Comparison of ENCODE assay signal across 8 mouse cellular contexts in the genomic region with DNA sequence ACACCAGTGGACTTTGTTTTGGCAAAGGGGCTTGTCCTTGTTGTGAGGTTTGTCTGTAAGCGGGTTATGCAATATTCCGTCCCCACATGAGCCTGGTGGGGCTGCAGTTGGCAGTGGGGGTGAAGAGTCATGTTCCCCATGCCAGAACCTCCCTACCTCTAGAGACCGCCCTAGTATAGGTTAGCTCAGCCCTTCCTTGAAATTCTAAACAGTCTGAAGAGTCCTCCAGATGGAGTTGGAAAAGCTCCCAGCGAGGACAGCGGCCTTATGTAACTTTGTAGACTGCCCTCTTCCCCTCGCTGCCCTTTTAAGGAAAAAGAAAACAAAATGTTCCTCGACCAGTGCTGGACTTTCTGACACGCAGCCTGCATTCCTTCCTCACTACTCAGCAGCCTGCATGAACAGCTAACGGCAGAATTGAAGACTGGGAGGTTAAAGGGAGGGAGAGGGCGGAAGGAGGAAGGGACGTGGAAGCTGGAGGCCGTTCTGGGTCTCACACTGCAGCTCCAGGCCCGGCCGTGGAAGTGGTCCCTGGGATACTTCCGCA. TPM values are rescaled to one million over a fixed set of nuclear protein-coding genes. Genes with fewer than 3 reads are reported as not detected.
DNase-seq lines count a peak whose midpoint lies in the region; TF ChIP-seq lines count a peak whose summit lies in the region.

No protein-coding gene starts in this region.

- peak; percentile 89 to 94 for DNase-seq in adrenal gland, adult (ENCODE audit: inconsistent age in 2 of 2, low spot score in 1 of 2)
- DNase-seq in adrenal gland, postnatal 4 days (ENCODE audit: low spot score in 2 of 2) = no peak
- peak; percentile 37 for DNase-seq in brain, embryonic 14.5 days (ENCODE audit: low read depth)
- peak; percentile 39 to 77 for DNase-seq in gastrocnemius, postnatal 4 days (ENCODE audit: low spot score in 2 of 2)
- DNase-seq in kidney, adult 18-20 months = peak; percentile 85
- peak; percentile 86 for DNase-seq in lung, postnatal 14 days
- peak; percentile 82 for DNase-seq in yolk sac, embryonic 10.5 days (ENCODE audit: low spot score)
- DNase-seq in layer of hippocampus, adult 8-10 months (ENCODE audit: low spot score in 2 of 2) = no peak

- no peak for TF ChIP-seq POLR2A in brain, embryonic 14.5 days (IDR thresholded peaks at IDR 0.05; ENCODE audit: borderline replicate concordance, extremely low read depth, insufficient read depth, insufficient read length, poor library complexity, severe bottlenecking)

- no peak for TF ChIP-seq CTCF in brain, embryonic 14.5 days (IDR thresholded peaks at IDR 0.05; ENCODE audit: borderline replicate concordance, extremely low read depth, insufficient read depth, insufficient read length)

RNA-seq across cellular contexts. Expression of gene Rusc2, which starts 12.6 kb away (rescaled TPM):
- total RNA-seq in adrenal gland, postnatal 4 days (2021) = 10 to 100 TPM; 29.7 to 34.5 TPM
- 49.8 and 124 TPM in 2 replicates for polyA plus RNA-seq in brain, embryonic 14.5 days (2012; rRNA removed)
- 10 to 100 TPM; 58.6 to 63.4 TPM for total RNA-seq in gastrocnemius, postnatal 4 days (2021)
- total RNA-seq in layer of hippocampus, adult 8-10 months (2022) = 100 to 1,000 TPM; 117 to 120 (median 117) TPM

RNA-seq across cellular contexts. Expression of gene Fam166b, which starts 34.5 kb away (rescaled TPM):
- under 1 TPM in 1 of 2 experiments, not detected in 1; 0.25 TPM for total RNA-seq in adrenal gland, postnatal 4 days (2021)
- 1.1 and 1.7 TPM in 2 replicates for polyA plus RNA-seq in brain, embryonic 14.5 days (2012; rRNA removed)
- total RNA-seq in gastrocnemius, postnatal 4 days (2021) = under 1 TPM in 1 of 2 experiments, not detected in 1; 0.47 TPM
- total RNA-seq in layer of hippocampus, adult 8-10 months (2022) = 1 to 10 TPM in 2 of 4 experiments, under 1 TPM in 2; 0.31 to 3.7 (median 1.3) TPM

RNA-seq across cellular contexts. Expression of gene Tesk1, which starts 47.3 kb away (rescaled TPM):
- 10 to 100 TPM; 57.3 to 60.5 TPM for total RNA-seq in adrenal gland, postnatal 4 days (2021)
- 89.1 and 109 TPM in 2 replicates for polyA plus RNA-seq in brain, embryonic 14.5 days (2012; rRNA removed)
- 10 to 100 TPM; 39.3 to 40.9 TPM for total RNA-seq in gastrocnemius, postnatal 4 days (2021)
- 10 to 100 TPM; 76.6 to 82.7 (median 81.8) TPM for total RNA-seq in layer of hippocampus, adult 8-10 months (2022)

Comparison
In these comparisons a context has a peak if more than half of its experiments do, and no peak if none do; other contexts are left out.
1. DNase-seq: peak in adrenal gland, adult (2 of 2), brain, embryonic 14.5 days (single experiment), gastrocnemius, postnatal 4 days (2 of 2), kidney, adult 18-20 months (single experiment), lung, postnatal 14 days (single experiment) and yolk sac, embryonic 10.5 days (single experiment); none in adrenal gland, postnatal 4 days (0 of 2) and layer of hippocampus, adult 8-10 months (0 of 2).